Mouse (Mus musculus): ENCODE data around the gene Tmem273.

Tmem273 gene

DNA sequence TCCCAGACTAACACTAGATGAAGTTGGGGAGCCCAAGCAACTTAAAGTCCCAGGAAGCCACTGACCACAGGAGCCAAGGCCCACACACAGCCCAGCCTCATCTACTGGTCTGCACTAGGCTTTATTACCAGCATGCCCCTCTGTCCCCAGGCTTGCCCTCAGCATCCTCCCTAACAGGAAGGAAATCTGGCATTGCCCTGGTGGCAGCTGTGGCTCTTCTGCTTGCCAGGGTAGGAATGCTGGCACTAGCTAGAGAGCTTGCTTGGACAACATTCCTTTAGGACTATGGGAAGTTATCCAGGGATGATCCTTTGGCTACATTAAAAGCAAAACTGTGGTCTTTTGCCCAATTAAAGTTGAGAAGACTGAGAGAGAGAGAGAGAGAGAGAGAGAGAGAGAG, 24.3 kb downstream of the Tmem273 start:
- DNase-seq (ENCODE audit: inconsistent age in 2 of 2, low spot score in 1 of 2) = no peak

GRCm38 (mm10) chr14:32812429-32812828, 26.7 kb downstream of the Tmem273 start:
- no peak for DNase-seq (ENCODE audit: inconsistent age in 2 of 2, low spot score in 1 of 2)

- DNase-seq (ENCODE audit: inconsistent age in 2 of 2, low spot score in 1 of 2) = peak; percentile 30 to 68
Observed at GRCm38 (mm10) chr14:32814961-32815360, 29.2 kb downstream of the Tmem273 start.

- peak in 1 of 2 experiments; percentile 54 for DNase-seq (ENCODE audit: inconsistent age in 2 of 2, low spot score in 1 of 2)
Observed at GRCm38 (mm10) chr14:32816533-32816932, 30.8 kb downstream of the Tmem273 start.

DNA sequence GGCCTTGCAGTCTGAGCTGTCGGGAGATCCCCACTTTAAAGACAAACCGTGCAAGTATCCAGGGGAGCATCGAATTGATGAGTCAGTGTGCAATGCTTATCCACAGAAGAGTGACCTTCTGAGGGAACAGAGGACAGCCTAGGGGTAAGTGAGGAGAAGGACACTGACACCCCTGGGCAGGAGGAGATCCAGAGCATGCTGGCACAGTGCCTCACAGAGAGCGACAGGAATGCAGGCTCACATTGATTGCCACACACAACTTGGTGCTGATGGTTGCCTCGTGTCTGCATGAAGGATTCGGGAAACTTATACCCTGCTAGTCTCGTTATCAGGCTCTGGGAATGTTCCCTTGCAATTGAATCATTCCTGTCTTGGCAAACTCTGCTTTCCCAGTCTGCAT, 31.5 kb downstream of the Tmem273 start:
- peak; percentile 86 to 93 for DNase-seq (ENCODE audit: inconsistent age in 2 of 2, low spot score in 1 of 2)

- no peak for DNase-seq (ENCODE audit: inconsistent age in 2 of 2, low spot score in 1 of 2)
Observed at GRCm38 (mm10) chr14:32819297-32819696, 33.5 kb downstream of the Tmem273 start.

- DNase-seq (ENCODE audit: inconsistent age in 2 of 2, low spot score in 1 of 2) = peak in 1 of 2 experiments; percentile 59
Observed at GRCm38 (mm10) chr14:32822812-32823211, 37.0 kb downstream of the Tmem273 start.

DNA sequence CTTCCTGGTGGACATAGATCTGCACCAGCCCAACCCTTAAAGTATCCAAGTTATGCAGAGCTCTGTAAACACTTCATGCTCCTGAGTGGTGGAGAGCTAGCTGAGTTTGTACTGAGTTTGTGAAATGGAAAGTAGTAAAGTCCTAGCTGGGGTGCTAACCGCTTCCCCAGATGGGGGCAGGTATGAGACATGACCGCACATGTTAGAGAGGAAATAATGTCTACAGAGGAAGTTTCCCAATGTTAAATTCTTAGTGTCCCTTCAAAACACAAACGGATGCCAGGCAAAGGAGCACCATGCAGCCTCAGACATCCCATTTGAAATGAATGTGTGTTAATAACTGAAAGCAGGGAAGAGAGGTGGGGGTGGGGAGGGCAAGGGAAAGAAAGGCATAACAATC, 38.1 kb downstream of the Tmem273 start:
- no peak for DNase-seq (ENCODE audit: inconsistent age in 2 of 2, low spot score in 1 of 2)

- no peak for DNase-seq (ENCODE audit: inconsistent age in 2 of 2, low spot score in 1 of 2)
Observed at GRCm38 (mm10) chr14:32824267-32825150, 38.7 kb downstream of the Tmem273 start.

GRCm38 (mm10) chr14:32825426-32826032, 39.8 kb downstream of the Tmem273 start:
- peak; percentile 43 to 63 for DNase-seq (ENCODE audit: inconsistent age in 2 of 2, low spot score in 1 of 2)

GRCm38 (mm10) chr14:32827165-32827564, 41.4 kb downstream of the Tmem273 start:
- peak; percentile 31 to 40 for DNase-seq (ENCODE audit: inconsistent age in 2 of 2, low spot score in 1 of 2)

- no peak for DNase-seq (ENCODE audit: inconsistent age in 2 of 2, low spot score in 1 of 2)
Observed at GRCm38 (mm10) chr14:32827994-32828650, 42.4 kb downstream of the Tmem273 start.

GRCm38 (mm10) chr14:32833847-32834246, 48.1 kb downstream of the Tmem273 start, which contains the start of gene Fam170b:
Gene Fam170b (plus strand): TSS chr14:32833962.
- DNase-seq (ENCODE audit: inconsistent age in 2 of 2, low spot score in 1 of 2) = no peak

DNA sequence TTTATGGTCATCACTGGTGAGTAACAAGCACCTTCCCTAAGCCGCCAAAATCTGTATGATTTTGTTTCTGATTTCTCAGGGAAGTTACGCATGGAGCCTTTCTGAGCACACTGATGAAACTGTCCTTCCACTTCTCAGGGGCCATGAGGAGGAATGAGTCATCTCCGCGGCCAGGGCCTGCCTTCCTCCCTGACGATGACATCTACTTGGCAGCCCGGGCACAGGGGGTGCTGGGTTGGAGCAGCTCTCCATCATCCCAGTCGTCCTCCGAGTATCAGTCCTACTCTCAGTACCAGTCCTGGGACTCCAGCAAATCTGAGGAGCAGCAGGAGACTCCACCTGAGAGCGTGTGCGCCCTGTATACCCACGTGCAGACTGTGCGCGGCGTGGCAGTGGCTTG, 49.4 kb downstream of the Tmem273 start:
- peak; percentile 70 to 82 for DNase-seq (ENCODE audit: inconsistent age in 2 of 2, low spot score in 1 of 2)

DNA sequence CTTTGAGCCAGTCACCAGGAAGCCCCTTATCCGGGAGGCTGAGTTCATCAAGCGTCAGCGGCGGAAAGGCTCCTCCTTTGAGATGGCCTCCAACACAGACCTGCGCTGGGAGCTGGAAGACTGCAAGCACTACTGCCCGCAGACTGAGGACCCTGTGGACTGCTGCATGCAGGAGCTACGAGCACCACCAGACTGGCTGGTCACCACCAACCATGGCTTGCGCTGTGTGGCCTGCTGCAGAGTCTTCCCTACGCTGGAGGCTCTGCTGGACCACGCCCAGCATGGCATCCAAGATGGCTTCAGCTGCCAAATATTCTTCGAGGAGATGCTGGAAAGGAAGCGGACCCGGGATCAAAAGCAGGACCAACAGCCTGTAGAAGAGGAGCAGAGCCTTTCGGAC, 49.8 kb downstream of the Tmem273 start:
- DNase-seq (ENCODE audit: inconsistent age in 2 of 2, low spot score in 1 of 2) = no peak

DNA sequence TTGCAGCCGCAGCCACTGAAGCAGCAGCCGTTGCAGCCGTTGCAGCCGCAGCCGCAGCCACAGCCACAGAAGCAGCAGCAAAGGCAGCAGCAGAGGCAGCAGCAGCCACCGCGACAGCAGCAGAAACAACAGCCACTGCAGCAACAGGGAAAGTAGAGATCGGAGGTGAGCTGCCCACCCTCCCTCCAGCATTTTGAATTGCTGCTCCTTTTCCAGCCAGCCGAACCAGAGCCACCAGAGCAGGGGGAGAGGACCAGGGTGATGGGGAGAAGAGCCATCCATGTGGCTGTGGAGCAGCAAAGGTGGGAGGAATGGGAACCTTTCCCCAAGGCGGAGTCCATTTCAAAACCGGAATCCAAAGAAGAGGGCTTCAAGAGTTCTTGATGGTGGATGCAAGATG, 50.4 kb downstream of the Tmem273 start:
- DNase-seq (ENCODE audit: inconsistent age in 2 of 2, low spot score in 1 of 2) = no peak

- DNase-seq (ENCODE audit: inconsistent age in 2 of 2, low spot score in 1 of 2) = no peak
Observed at GRCm38 (mm10) chr14:32842052-32842451, 56.3 kb downstream of the Tmem273 start.

GRCm38 (mm10) chr14:32854059-32854458, 68.3 kb downstream of the Tmem273 start:
- no peak for DNase-seq (ENCODE audit: inconsistent age in 2 of 2, low spot score in 1 of 2)

- no peak for DNase-seq (ENCODE audit: inconsistent age in 2 of 2, low spot score in 1 of 2)
Observed at GRCm38 (mm10) chr14:32856246-32856645, 70.5 kb downstream of the Tmem273 start.

- DNase-seq (ENCODE audit: inconsistent age in 2 of 2, low spot score in 1 of 2) = peak; percentile 81 to 90
Observed at GRCm38 (mm10) chr14:32856681-32857328, 71.0 kb downstream of the Tmem273 start, which contains the start of gene Vstm4. Gene Vstm4 (plus strand): TSS chr14:32856756.

GRCm38 (mm10) chr14:32858361-32858760, 72.6 kb downstream of the Tmem273 start:
- no peak for DNase-seq (ENCODE audit: inconsistent age in 2 of 2, low spot score in 1 of 2)

Measured in adrenal gland, adult (tissue).